Mouse (Mus musculus) ovary, adult 18-20 months (tissue): ENCODE data around the gene Akt3.

ENCODE experiments used
- DNase-seq: peaks from one replicate; pipeline ENCODE4 v3.0.0; 2022; ENCODE audit warnings: low spot score, mixed read lengths

The Akt3 gene

GRCm38 (mm10) chr1:176980801-176981400 lies 277.1 kb downstream of the Akt3 start:
- no peak for DNase-seq

GRCm38 (mm10) chr1:176980140-176980539 lies 277.9 kb downstream of the Akt3 start:
- DNase-seq: no peak

DNA sequence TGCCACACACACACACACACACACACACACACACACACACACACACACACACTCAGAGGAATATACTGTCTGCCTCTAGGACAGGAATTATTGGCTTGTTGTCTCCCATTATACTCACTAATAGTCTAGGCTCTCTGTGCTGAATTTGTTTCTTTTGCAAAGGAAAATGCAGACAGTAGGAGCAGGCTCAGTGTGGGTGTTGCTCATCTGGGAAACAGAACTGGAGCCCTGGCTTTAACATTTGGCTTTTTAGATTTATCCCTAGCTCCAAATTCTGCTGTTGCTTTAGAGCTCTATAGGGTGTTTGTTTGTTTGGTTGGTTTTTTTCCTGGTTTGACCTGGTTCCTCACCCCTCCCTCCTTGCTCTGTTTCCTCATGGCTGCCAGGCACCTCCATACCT lies 278.8 kb downstream of the Akt3 start:
- no peak for DNase-seq

DNA sequence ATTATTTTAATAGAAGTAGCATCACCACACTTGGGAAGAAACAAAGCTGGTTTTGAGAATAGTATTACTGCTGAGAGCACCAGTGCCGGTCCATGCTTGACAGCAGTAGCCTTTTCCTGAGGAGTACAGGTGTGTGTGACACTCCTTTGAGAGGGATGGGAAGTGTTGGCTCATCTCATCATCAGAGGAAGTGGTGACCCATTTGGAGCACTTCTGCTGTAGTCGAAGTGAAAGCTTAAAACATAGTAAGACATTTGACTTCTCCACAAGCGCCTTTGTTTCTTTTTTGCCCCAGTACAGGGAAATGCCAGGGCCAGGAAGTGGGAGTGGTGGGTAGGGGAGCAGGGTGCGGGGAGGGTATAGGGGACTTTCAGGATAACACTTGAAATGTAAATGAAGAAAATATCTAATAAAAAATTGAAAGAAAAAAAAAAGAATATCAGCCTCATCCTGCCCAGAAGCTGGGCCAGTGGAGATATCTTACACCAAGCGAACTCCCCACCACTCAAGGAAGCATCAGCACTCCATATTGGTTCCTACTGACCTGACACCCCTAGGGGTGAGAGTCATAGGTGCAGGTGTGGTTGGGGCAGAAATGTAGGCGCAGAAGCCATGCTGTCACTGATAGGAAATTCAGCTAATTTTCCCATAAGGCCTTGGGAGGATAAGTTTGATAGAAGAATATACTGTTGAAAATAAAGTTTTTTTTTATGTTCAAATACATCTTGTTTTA lies 284.5 kb downstream of the Akt3 start:
- no peak for DNase-seq

DNA sequence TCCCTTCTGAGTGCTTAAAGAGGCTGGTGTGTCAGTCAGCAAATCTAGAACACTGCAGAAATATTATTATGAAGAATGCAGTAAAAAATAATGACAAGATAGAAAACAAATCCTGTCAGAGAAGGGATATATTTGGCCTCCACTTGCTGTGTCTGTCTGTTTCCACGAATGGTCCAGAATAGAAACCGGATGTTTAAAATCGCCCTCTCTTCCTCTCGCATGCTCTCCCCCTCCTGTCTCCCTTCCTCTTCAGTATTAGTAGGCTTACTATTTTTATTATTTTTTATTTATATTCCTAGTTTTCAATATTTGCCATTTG lies 286.6 kb downstream of the Akt3 start:
- DNase-seq: no peak

DNA sequence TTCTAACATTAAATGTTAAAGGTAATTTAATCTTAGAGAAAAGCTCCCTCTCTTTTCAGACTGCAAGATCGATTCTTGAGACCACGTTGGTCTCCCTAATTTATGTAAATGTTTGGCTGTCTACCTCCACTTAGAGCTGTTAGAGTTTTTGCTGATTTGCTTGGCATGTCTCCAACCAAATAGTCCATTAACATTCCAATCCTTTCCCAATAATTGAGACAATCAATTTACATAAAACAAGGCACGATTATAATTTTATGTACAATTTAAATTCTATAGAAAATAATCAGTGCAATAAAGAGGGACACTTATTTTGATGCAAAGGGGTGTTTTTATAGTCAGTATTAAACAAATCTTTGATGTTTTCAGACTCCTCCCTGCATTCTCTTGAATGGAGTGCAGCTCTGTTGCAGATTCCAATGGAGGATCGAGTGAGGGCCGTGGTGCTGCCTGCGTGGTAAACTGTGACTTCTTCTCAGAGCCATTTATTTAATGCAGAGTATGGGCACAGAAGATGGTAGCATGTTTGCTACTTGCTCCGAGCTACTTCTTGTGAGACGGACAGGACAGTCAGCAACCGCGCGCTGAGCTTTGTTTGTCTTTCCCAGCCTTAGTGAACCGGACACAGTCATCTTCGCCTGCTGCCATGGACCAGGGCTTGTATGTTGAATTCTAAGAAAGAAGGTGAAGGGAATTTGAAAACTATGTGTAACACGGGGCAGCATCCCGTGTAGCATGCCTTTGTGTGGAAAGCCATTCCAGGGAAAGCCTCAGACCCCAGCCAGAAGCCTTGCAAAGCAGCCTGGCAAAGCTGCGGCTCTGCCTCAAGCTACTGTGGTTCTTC lies 287.1 kb downstream of the Akt3 start:
- no peak for DNase-seq
